Mouse (Mus musculus) bone marrow, adult 2 months (tissue): ENCODE data around the gene Slc7a10. TPM values are rescaled to one million over a fixed set of nuclear protein-coding genes. Genes with fewer than 3 reads are reported as not detected.

Experiments used
- H3K27ac ChIP-seq: fragments of 200-500 bp; 2 replicates; pipeline ENCODE4 v1.5.1; 2012; ENCODE audit warnings: low read depth, mild to moderate bottlenecking, control low read depth, inconsistent platforms, low read length; ENCODE audit not compliant: control insufficient read depth, poor library complexity, insufficient read depth
- H3K4me1 ChIP-seq: fragments of 200-500 bp; 2 replicates; pipeline ENCODE4 v1.6.1; 2011; ENCODE audit warnings: low read length; ENCODE audit not compliant: control insufficient read depth, insufficient read depth
- H3K4me3 ChIP-seq: fragments of 200-500 bp; replicated peaks from 2 replicates; pipeline ENCODE3; 2011; ENCODE audit warnings: mild to moderate bottlenecking, low read depth, low read length, control low read depth; ENCODE audit not compliant: control insufficient read depth
- CTCF ChIP-seq: fragments of 200-500 bp; IDR thresholded peaks from 2 replicates; pipeline ENCODE4 v1.5.1; 2011; ENCODE audit warnings: low read length, control low read depth; ENCODE audit not compliant: control insufficient read depth, insufficient read depth
- POLR2A ChIP-seq: fragments of 200-500 bp; IDR thresholded peaks from 2 replicates; pipeline ENCODE4 v1.6.1; 2011; ENCODE audit warnings: low read depth, mild to moderate bottlenecking, control low read depth, low read length, borderline replicate concordance; ENCODE audit not compliant: control insufficient read depth
- WGBS: fragments of 180-500 bp; shearing (Covaris S2); methylation state at CpG from one replicate; pipeline ENCODE4 v1.1.7; 2018; 5-methylcytosine and 5-hydroxymethylcytosine counted together
- polyA plus RNA-seq: library from polyadenylated mRNA; stranded (reverse); fragments of >200 nt; gene quantifications from 2 replicates; pipeline ENCODE4 v1.2.4, GENCODE M21; 2011; ENCODE audit warnings: low replicate concordance; ENCODE audit not compliant: missing spikeins, insufficient read depth, insufficient read length

Slc7a10 gene
- polyA plus RNA-seq: 1.5 TPM in 1 of 2 replicates, not detected in the other

DNA sequence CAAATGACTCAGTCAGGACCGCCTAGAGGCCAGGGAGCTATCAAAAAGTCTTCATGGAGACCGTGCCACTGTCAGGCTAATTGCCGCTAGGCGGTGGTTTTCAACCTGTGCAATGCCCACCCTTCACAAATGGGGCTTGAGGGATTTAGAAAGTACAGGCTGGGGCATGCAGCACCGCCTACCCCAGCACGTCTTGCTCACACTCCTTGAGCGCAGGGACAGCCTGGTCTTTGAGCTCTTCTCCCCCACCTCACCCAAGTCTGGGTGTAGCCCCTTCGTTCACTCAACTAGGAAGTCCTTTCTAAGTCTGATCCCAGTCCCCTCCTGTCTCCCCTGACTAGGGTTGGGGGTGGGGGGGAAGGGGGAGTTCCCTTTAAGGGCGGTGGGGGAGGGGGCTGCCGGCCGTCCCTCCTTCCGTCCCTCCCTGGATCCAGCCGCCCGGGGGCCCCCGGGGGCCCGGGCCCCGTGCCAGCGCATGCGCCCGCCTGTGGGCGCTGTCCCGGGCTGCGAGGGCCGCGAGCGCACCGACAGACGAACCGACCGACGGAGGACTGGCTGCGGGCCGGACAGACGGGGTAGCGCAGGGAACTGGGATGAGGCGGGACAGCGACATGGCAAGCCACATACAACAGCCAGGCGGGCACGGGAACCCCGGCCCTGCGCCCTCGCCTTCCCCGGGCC lies at the start of gene Slc7a10:
Slc7a10 (plus strand) TSS at position 497 of the 681 bp plus-strand sequence.
- TF ChIP-seq CTCF (no peak), POLR2A (no peak)
- H3K4me3 ChIP-seq: no peak within 1 kb of the TSS
- WGBS: 4% methylated on average over 43 of the region's 43 CpGs
- H3K4me1 ChIP-seq: no peaks in the 10 kb centered on the region
- H3K27ac ChIP-seq: no peak within 1 kb of the TSS

GRCm38 (mm10) chr7:35137524-35137923 lies 48.7 kb upstream of the Slc7a10 start:
- Histone ChIP-seq H3K4me3 (no peak overlapping the region), H3K4me1 (peaks cover 2% of the 10 kb centered on the region; the same call in 1 of the 2 replicates), H3K27ac (no peak overlapping the region)
- 75% methylated on average over 1 of the region's 1 CpGs for WGBS
- TF ChIP-seq POLR2A: no peak

GRCm38 (mm10) chr7:35138481-35138880 lies 47.7 kb upstream of the Slc7a10 start:
- Histone ChIP-seq H3K4me3 (no peak overlapping the region), H3K27ac (no peak overlapping the region), H3K4me1 (peaks cover 2% of the 10 kb centered on the region; the same call in 1 of the 2 replicates)
- 69% methylated on average over 4 of the region's 4 CpGs for WGBS
- no peak for TF ChIP-seq POLR2A
- TF ChIP-seq CTCF: no peak

- H3K27ac ChIP-seq: no peak overlapping the region
- TF ChIP-seq POLR2A: no peak
- no peak for TF ChIP-seq CTCF
These were observed 46.3 kb upstream of the Slc7a10 start for GRCm38 (mm10) chr7:35139880-35140279.

GRCm38 (mm10) chr7:35141519-35141918 lies 44.7 kb upstream of the Slc7a10 start:
- Histone ChIP-seq H3K4me1 (peaks cover 10% of the 10 kb centered on the region; the same call in 1 of the 2 replicates), H3K4me3 (no peak overlapping the region), H3K27ac (no peak overlapping the region)
- TF ChIP-seq POLR2A: no peak
- no peak for TF ChIP-seq CTCF
- 87% methylated on average over 5 of the region's 5 CpGs for WGBS

More at GRCm38 (mm10) chr7:35139880-35140279, 46.3 kb upstream of the Slc7a10 start:
- H3K4me3 ChIP-seq: no peak overlapping the region
- peaks cover 4% of the 10 kb centered on the region; the same call in 1 of the 2 replicates for H3K4me1 ChIP-seq
- 28% methylated on average over 5 of the region's 5 CpGs for WGBS

DNA sequence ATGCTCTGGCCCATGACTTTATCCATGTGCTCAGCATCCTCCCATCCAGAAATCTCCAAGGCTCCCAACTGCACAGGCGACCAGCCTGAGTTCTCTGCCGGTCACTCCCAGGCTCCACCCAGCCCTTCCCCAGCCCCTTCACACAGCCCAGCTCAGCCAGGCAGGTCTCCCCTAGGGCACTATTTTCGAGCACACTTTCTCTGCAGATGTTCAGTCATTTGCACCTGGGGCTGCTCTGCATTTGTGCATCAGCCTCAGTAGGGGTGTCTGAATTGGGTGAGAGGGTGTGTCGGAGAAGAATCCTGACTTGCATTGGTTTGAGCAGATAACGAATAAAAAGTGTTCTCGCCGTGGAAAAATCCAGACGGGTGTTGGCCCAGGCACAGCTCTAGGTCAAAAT lies 43.7 kb upstream of the Slc7a10 start:
- H3K4me1 ChIP-seq: peaks cover 10% of the 10 kb centered on the region; the same call in 1 of the 2 replicates
- TF ChIP-seq CTCF: no peak
- TF ChIP-seq POLR2A: no peak
- no peak overlapping the region for H3K27ac ChIP-seq
- no peak overlapping the region for H3K4me3 ChIP-seq
- WGBS: 84% methylated on average over 8 of the region's 8 CpGs

DNA sequence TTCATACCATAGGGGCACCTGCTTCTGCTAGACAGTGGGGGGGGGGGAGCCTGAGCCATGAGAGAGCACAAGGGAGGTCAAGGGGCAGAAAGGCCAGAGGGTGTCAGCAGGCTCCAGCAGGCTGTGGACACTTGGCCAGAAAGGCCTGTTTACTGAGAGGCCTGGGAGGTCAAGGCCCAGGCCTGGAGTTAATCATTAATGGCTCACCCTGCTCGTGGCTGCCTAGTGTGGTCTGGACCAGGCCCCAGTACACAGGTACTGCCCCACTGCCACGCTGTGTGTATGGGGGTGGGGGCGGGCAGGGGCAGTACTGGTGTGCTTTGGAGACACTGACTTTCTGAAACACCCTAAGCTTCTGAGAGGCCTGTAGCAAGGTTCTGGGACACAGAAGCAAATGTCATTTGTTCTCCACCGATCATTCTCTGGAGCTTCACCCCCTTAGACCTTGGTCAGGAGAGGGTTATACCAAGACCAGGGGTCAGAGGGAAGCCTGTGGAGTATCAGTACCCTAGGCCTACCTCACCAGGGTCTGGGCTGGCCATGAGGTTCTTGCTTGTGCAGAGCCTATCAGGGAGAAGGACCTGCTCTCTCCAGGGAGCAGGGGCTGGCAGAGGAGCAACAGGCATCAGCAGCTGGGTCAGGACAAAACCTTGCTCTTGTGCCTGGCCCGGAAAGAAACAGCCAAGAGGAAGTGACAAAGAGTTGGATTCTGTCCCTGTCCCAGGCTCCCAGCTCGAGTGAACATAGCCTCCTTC lies 42.1 kb upstream of the Slc7a10 start:
- no peak overlapping the region for H3K27ac ChIP-seq

DNA sequence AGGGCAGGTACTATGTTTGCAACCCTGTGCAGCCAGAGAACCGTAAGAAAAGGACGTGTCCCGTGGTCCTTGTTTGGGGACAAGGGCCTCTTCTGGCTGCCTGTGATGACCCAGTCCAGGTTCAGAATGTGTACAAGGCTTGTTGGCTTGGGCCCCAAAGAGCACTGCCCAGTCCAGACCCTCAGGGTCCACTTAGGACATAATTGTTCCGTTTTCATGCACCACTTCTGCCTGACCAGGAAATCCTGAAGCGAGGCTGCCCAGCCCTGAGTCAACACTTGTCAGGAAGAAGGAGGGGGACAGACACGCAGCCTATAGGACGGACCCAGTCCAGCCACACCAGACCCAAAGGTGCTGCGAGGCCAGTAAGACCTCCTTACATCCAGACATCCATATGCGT lies 41.1 kb upstream of the Slc7a10 start:
- 36% methylated on average over 9 of the region's 9 CpGs for WGBS
- TF ChIP-seq CTCF: 0 out of 2 replicates have a peak, but pooled peaks have one; percentile 1
- no peak for TF ChIP-seq POLR2A
- H3K27ac ChIP-seq: no peak overlapping the region
- H3K4me1 ChIP-seq: peaks cover 10% of the 10 kb centered on the region; the same call in 1 of the 2 replicates
- no peak overlapping the region for H3K4me3 ChIP-seq

More for the DNA sequence above, 42.1 kb upstream of the Slc7a10 start:
- TF ChIP-seq CTCF: no peak
- Histone ChIP-seq H3K4me3 (no peak overlapping the region), H3K4me1 (peaks cover 10% of the 10 kb centered on the region; the same call in 1 of the 2 replicates)
- WGBS: 51% methylated on average over 6 of the region's 6 CpGs
